Mouse (Mus musculus): Measurements from ENCODE around the gene Igsf23.
"Not testable (repeated sequence)": the region's sequence is repeated elsewhere in the genome, so short reads cannot be mapped to it uniquely, and the experiment has no call there.

Gene Igsf23

DNA sequence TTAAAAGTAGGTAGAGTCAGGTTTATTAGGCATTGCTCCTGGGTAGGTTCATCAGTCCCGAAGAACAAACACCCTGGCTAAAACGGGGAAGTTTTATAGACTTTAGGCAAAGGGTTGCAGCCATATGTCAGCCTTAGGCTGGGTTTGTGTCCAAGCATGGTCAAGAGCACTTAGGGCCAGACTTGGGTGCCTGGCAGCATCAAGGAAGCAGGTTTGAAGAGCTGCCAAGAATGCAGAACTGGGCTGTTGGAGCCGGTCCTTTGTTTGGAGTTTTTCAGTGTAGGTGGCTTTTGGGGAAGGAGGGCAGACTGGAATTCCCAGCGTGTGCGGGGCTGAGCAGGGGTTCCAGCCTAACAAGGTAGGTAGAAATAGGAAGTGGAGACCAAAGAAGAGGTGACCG, 14.6 kb downstream of the Igsf23 start:
- DNase-seq (ENCODE audit: low spot score in 2 of 2) = no peak

DNA sequence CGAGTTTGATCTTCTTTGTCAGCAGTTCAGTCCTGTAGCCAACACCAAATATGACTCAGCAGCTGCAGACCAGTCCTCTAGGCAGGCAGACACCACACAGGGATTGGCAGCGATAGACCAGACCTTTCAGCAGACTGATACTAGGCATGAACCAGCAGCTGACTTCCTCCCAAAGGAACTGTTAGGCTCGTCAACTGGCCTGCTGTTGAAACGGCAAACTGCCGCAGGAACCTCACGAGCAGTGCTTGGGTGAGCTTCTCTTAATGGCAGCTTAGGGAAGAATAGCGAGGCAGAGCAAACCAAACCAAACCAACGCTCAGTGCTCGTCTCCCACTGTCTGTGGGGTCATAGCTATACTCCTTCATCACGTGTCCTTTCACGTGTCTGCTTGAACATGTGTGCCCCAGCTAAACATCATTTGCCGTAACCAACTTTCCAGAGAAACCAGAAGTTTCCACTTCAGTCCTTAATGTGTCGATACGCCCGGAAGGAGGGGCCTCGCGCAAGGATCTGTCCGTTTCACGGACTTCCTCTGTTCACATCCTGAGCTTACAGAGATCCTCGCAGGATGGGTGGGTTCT, 15.3 kb downstream of the Igsf23 start:
- DNase-seq (ENCODE audit: low spot score in 2 of 2) = no peak

DNA sequence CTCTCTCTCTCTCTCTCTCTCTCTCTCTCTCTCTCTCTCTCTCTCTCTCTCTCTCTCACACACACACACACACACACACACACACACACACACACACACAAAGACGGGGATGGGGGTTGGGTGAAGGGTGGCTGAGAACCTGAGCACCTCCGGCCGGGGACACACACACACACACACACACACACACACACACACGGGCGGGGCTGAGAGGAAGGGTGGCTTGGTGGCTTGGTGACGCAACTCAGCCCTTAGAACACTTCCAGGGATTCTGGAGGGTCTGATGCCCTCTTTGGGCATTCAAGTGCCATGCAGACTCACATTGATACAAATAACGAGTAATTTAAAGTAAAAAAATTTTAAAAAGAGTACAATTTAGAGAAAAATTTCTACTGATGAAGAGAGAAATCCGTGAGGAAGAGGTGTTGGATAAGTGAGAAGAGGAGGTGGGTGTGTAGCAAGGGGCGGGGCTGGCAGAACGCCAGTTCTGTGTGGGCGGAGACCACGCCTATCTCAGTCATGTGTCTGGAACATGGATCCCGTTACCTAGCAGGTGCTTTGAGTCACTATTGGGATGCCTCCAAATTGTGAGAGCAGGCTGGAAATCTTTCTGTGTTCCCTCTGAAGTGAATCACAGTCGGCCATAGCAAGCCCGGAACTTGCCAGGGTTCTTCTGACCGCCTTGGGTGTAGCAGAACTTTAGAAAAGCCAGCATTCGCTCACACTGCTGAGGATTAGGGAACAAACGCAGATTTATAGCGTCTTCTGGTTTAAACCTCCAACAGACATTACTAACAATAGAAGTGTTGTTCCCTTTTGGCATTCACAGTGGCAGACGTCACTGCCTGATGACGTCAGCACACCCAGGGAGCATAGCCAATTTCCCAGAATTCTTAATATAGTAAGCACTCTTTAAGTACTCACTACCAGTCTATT, 17.4 kb downstream of the Igsf23 start:
- peak in 1 of 2 experiments; percentile 47 for DNase-seq (ENCODE audit: low spot score in 2 of 2)

DNA sequence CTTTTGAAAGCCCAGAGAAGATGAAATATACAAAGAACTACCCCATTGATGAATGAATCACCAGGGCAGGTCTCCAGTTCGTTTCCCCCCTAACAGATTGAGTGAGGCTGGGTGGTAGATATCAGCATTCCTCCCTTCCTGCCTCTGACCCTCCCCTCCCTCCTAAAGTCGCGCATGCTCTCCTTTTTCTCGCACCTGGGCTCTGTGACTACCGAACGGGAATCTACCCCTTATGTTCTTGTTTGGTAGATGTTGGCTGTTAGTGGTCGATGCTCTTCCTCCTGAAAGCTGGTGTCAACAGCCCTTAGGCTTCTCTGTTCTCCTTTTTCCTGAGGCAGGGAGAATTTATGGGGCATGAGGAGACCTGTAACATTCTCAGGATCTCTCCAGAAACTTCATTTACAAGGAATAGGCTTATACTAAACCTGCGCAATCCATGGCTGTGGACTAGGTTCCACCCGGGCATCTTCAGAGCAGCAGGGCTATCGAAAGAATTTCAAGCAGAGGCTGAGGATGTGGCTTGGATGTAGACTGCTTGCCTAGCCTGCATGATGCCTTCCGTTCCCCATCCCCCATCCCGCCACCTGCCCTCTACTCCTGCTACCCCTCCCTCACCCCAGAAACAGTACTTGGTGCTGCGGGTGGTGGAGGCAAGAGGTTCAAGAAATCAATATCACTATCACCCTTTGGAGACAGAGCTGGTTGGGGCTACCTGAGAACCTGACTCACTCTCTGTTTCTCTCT, 18.3 kb downstream of the Igsf23 start:
- DNase-seq (ENCODE audit: low spot score in 2 of 2) = peak in 1 of 2 experiments; percentile 55

DNA sequence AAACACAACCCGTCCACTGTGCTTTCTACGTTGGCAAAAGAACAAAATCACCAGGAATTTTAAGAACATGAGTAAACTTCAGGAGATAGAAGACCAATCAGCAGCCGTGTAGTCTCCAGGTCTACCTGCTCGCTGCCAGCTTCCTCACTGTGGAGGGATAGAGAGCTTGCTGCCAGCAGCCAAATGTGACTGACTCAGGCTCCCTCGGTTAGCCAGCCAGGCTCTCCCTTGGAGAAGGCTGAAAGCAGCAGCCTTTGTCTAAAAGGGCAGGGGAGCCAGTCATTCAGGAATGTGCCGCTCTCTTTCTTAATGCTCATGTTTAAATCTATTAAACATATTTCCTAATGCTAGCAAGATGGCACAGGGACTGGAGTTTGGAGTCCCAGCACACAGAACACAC, 20.1 kb downstream of the Igsf23 start:
- not testable (repeated sequence) for DNase-seq (ENCODE audit: low spot score in 2 of 2)

DNA sequence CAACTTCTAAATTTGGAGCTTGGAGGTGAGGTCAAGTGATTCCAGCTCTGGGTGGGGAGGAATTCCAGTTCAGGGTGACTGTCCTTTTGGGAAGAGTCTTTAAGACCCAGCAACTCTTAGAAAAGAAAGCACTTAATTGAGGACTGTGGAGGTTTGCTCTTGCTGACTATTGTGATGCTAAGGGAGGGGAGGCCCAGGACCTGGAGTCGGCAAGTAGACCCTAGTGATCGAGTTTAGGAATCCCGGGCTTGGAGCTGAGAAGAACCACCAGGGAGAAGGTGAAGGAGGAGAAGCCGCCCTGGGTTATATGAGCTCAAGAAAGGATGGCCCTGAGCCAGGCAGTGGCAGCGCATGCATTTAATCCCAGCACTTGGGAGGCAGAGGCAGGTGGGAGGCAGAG, 22.1 kb downstream of the Igsf23 start:
- no peak for DNase-seq (ENCODE audit: low spot score in 2 of 2)

DNA sequence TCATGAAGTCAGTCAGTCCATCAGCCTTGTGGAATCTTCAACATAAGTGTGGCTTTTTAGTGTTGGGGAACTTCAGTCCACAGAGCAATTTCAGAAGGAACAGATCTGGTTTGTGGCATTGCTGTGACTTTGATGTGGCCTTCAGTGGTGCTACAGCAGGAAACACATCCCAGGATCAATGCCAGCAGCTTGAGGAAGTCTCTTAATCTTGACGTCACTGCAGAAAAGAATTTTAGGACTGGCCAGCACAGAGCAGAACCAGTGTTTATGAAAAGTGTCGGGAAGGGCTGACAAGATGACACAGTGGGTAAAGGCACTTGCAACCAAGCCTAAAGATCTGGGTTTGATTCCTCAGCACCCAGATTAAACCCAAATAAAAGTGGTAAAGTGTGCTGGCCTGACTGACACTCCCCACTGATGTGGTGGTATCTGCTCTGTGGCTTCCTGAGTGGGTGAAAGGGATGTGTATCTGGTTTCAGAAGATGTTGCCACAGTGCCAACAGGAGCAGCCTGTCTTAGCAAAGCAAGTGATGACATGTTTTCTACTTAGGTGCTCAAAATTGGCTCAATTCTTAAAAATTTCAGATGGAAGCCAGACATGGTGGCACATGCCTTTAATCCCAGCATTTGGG, 23.6 kb downstream of the Igsf23 start:
- no peak for DNase-seq (ENCODE audit: low spot score in 2 of 2)

DNA sequence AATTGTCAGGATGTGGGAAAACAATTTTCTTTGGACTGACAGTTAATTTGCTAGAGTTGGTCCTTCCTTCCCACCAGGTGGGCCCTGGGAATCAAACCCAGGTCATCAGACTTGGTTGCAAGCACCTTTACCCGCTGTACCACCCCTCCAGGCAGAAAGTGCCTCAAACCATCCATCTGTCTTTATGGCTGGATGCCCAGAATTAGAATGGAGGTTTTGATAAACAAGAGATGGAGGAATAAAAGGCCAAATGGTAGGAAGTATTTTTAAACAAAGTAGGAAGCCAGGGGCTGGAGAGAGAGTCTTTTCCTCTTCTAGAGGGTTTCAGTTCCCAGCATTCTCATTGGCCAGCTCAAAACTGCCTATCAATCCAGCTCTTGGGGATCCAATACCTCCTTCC, 25.2 kb downstream of the Igsf23 start:
- no peak for DNase-seq (ENCODE audit: low spot score in 2 of 2)

DNA sequence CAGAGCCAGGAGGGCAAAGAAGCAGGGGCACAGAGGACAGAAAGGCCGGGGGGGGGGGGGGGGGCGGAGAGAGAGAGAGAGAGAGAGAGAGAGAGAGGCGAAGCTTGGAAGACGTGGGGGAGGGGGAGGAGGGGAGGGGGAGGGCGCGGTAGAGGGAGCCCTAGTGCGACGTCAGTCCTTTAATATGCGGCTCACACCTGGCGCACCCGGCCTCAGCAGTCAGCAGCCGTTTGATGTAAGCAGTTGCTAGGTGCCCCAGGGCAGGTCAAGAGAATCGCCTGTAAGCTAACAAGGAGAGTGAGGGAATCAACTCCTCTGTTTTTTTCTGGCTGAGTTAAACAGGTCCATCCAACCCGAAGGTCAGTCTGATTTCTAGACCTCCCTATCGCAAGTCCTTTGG, 26.8 kb downstream of the Igsf23 start:
- DNase-seq (ENCODE audit: low spot score in 2 of 2) = no peak

DNA sequence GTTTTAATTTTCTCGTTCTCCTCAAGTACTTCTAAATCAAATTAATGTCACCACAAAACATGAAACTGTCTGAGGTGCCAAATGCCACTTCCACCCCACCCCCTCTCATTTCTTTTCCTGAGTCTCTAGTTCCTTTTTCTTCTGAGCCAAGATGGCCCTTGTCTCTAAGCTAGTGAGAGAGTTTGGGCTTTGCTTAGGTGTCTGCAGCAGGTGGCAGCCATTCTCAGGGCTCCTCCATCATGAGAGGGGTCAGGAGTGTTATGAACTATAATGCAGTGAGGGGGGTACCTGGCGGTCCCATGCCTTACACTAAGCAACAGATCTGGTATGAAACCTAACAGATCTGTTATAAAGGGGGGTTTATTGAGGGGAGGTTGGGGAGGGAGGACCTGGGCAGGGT, 27.2 kb downstream of the Igsf23 start:
- DNase-seq (ENCODE audit: low spot score in 2 of 2) = no peak

DNA sequence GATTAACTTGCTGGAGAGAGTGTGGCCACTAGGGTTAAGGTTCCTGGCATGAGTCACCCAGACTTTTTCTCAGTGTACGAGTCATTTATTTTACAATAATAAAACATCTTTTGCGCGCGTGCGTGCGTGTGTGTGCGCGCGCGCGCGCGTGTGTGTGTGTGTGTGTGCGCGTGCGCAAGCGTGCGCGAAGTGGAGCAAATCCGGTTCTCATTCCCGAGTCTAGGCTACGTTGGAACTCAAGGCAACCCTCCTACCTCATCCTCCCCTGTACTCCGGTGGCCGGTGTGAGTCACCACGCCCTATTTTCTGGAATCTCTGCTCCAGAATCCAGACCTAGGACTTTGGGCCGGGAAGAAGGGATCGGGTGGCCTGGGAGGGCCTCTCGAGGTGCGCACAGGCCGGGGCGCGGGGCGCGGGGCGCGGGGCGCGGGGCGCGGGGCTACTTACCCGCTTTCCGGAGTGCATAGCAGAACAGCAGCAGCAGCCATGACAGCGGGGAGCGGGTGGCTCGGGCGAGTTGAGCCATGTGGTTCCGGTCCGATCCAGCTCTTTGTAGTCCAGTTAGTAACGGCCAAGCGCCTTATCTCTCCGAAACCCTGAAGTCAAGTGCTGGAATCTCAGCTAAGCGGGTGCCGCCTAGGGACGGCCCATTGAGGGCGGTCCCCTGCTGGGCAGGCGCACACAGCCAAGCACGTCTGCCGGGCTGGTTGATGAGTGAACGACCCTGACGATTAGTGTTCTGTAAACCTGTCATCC, 29.9 kb downstream of the Igsf23 start, which contains the start of gene Pvr:
Gene Pvr, minus strand, starts transcription at position 655 of the 756 bp plus-strand sequence.
- DNase-seq (ENCODE audit: low spot score in 2 of 2) = peak in 1 of 2 experiments; percentile 55

DNA sequence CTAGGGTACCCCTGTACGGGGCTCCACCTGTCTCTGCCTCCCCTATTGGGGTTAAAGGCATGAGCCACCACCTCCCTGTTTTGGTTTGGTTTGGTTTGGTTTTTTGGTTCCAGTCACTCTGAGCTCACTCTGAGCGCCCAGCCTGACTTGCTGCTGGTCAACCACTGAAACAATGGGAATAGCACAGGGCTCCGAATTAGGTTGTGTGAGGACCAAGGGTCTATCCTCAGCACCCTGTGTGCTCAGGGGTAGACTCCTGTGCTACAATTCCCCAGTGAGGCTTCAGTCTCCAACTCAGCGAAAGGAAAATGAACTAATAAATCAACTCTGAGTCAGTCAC, 30.4 kb downstream of the Igsf23 start:
- no peak for DNase-seq (ENCODE audit: low spot score in 2 of 2)

DNA sequence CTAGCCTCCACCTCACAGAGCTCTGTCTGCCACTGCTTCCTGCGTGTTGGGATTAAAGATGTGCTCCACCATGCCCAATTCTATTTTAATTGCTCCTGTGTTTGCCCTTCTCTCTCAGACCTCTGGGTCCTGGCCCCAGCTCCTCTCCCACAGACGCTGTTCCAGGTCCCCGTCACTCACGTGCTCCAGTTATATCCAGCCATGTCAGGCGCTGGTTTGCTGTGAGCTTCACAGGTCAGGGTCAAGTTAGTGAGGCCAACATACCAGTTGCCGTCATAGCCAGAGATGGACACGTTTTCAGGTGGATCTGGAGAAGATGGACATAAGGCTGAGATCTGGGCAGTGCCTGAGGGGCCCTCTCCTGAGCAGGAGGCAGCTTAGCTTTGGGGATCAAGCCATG, 36.0 kb downstream of the Igsf23 start:
- DNase-seq (ENCODE audit: low spot score in 2 of 2) = no peak

DNA sequence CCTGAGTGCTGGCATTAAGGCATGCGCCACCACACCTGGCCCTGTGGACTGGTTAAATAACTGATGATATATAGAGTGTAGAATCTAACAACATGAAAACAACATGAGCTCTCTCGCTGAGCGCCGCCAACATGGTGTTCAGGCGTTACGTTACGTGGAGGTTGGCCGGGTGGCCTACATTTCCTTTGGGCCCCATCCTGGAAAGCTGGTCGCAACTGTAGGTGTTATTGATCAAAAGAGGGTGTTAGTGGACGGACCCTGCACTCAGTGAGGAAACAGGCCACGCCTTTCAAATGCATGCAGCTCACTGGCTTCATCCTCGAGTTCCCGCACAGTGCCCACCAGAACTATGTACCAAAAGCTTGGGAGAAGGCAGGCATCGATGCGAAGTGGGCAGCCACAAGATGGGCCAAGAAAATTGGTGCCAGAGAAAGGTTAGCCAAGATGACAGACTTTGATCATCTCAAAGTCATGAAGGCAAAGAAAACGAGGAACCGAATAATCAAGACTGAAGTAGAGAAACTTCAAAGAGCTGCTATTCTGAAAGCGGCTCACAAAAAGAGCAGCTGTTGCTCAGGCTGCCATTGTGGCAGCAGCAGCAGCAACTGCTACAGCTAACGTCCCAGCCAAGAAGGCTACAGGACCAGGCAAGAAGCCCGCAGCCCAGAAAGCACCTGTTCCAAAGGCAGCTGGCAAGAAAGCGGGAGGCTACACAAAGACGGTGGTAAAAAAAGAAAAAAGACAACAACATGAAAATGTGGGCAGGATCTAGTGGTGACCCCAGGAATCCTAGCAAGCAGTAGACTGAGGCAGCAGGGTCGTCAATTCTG, 38.6 kb downstream of the Igsf23 start:
- DNase-seq (ENCODE audit: low spot score in 2 of 2) = no peak

DNA sequence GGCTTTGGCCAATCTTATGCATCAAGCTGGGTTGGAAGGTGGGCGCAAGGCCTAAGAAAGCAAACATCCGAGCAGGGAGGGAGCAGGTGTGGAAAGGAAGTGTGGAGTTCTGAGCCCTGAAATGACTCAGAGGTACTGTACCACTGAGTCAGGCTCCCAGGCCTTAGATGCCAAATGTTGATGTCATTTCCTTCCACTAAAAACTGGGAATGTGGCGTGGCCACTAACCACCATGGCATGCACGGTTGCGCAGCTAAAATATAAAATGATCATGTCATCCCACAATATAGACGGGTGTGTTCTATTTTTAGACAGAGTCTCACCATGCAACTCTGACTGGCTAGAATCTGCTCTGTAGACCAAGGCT, 39.3 kb downstream of the Igsf23 start:
- no peak for DNase-seq (ENCODE audit: low spot score in 2 of 2)

DNA sequence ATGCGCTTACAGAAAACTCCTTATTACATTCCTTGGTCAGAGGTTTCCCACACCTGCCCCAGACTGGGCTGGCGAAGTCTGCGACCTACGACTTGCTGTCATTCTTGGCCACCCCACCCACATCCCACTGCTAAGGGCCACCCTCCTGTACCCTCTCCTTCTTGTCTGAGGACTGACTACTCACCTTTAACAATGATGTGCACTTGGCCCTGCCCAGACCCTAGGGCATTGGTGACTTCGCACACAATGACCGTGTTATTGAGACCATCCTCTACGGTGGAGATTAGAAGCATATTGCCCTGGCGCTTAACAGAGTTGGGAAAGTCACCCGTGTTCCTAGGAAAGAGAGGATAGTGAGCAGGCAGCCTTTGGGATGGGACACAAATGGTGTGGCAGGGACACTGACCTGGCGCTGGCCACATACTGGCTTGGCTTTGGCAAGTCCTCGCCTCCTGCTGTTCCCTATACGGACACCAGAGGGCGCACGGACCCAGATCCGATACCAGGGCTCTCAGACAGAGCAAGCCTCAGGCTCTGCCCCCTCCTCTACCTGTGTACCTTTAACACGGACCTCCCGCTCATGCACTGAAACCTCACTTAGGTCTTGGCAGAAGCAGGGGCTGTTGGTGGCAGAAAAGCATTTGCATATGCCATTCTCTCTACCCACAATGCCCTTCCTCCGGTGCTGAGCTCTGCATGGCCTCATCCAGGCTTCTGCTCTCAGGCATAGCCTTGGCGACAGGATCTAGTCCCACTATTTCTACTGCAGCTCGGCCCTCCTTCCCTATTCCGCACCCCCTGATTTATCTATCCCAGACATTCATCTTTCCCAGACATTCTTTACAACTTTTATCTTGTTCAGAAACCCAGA, 39.9 kb downstream of the Igsf23 start:
- DNase-seq (ENCODE audit: low spot score in 2 of 2) = peak; percentile 65 to 82

DNA sequence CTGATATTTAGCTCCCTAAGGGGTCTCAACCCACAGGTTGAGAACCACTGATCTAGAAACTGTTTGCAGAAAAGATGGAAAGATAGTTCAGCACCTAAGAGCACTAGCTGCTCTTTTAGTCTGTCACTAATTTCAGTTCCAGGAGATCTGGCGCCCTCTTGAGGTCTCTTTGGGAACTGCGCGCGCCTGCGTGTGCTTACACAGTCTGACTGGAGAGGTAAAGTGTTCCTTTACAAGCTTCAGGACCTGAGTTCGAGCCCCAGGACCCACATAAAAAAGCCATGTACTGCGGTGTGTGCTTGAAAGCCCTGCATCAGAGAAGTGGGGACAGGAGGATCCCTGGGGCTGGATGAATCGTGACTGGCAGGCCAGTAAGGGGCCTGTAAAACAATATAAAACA, 60.7 kb downstream of the Igsf23 start:
- DNase-seq (ENCODE audit: low spot score in 2 of 2) = peak; percentile 57 to 80

DNA sequence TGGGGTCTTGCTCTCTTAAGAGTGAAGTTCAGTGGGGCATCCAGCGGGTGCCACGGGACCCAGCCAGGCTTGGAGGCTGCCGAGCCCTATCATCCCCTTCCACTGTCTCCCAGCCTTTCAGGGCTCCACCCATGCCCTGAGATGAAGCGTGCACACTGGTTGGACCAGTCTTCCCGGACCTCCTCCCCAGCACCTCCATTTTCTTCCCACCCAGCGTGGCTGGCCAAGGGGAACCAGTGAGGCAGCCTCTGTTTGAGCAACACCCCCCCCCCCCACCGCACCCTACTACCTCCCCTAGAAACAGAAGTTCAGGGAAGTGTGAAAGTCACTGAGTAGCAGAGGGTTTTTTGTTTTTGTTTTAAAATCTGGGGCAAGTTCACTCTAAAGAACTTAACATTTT, 62.7 kb downstream of the Igsf23 start, which contains the start of gene Ceacam19:
Gene Ceacam19, minus strand, starts transcription at position 117 of the 400 bp plus-strand sequence.
- no peak for DNase-seq (ENCODE audit: low spot score in 2 of 2)

Measured in spleen, postnatal 10 days (tissue).